Mouse (Mus musculus) adipocyte (in vitro differentiated cells): Measurements from ENCODE around the gene Slc46a2.

Source experiments
- DNase-seq: peaks from one replicate; pipeline ENCODE4 v3.0.0-alpha.2; 2016; ENCODE audit warnings: low spot score

Slc46a2 gene

GRCm38 (mm10) chr4:59891723-59892416 is 23.0 kb downstream of the Slc46a2 start:
- no peak for DNase-seq

GRCm38 (mm10) chr4:59890086-59890600 is 24.7 kb downstream of the Slc46a2 start:
- DNase-seq = no peak

- no peak for DNase-seq
Measured at GRCm38 (mm10) chr4:59888014-59888413, 26.8 kb downstream of the Slc46a2 start.

GRCm38 (mm10) chr4:59887011-59887410 is 27.8 kb downstream of the Slc46a2 start:
- no peak for DNase-seq

- no peak for DNase-seq
Measured at GRCm38 (mm10) chr4:59886281-59886680, 28.6 kb downstream of the Slc46a2 start.

DNA sequence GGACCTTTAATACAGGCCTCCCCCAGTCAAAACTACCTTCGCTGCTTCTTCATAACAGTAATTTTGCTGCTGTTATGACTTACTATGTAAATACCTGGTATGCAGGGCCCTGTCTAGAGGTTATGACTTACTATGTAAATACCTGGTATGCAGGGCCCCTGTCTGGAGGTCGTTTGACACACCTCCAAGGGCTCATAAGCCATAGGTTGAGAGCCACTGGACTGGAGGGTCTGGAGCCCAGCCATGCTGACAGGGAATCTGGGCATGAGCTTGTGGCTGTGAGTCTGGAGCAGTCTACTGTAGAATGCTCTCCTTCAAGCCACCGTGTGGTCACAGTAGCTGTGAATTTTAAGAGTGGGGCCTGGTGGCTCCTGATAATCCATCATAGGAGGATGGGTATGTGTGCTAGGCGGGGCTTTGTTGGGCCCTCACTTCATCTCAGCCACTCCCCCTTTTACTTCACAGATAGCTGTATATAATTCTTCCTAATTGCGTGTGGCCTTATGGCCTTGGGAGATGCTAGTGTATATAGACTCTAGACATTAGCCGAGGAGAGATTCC is 30.6 kb downstream of the Slc46a2 start:
- DNase-seq = no peak

- no peak for DNase-seq
Measured at GRCm38 (mm10) chr4:59881210-59881609, 33.6 kb downstream of the Slc46a2 start.

DNA sequence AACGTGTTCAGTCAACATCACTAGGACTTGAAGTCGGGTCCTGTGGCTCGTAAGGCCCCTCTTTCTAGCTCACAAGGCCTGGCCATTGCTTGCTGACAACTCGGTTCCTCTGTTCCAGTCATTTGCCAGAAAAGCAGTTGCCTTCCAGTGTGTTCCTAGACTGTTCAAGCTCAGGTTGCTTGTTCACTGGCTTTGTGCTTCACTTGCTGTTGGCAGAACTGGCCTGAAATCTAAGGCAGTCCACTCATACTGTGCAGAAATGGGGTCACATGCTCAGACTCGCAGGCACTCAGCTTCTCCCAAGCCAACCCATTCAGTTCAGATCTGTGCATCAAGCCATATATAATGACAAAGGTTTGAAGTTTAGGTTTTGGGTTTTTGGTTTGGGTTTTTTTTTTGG is 34.1 kb downstream of the Slc46a2 start:
- no peak for DNase-seq

DNA sequence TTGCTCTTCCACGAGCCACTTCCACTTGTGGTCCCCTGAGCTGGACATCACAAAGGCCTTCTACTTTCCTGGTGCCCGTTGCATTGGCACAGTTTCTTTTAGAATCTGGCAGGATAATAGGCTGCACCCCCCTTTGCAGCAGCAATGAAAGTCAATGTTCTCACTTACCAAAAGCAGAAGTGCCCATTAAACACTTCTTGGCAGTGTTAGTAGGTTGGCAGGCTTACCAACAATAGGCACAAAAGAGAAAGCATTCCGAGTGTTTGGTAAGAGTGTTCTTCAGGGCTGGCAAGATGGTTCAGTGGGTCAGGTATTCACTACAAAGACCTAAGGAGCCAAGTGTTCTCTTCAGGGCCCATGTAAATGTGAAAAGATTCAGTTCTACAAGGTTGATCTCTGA is 35.4 kb downstream of the Slc46a2 start:
- peak; percentile 24 for DNase-seq

- no peak for DNase-seq
Measured at GRCm38 (mm10) chr4:59878595-59878994, 36.3 kb downstream of the Slc46a2 start.

GRCm38 (mm10) chr4:59877025-59877424 is 37.8 kb downstream of the Slc46a2 start:
- no peak for DNase-seq

DNA sequence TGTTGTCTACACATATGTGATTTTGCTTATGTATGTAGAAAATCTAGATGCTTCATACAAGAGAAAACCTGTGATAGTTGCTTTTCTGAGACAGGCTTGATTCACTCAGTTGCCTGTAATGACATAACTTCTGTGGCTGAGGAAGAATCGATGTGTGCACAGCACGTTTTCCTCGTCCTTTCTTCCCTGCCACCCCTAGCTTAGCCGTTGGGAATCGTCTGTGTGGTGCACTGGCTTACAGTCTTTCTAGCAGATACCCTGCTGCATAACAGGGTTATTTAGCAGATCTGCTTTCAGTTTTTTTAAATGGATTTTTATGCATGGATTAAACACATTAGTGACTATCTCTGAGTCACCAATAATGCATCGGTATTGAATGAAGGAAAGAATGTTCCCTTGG is 38.3 kb downstream of the Slc46a2 start:
- DNase-seq = no peak

DNA sequence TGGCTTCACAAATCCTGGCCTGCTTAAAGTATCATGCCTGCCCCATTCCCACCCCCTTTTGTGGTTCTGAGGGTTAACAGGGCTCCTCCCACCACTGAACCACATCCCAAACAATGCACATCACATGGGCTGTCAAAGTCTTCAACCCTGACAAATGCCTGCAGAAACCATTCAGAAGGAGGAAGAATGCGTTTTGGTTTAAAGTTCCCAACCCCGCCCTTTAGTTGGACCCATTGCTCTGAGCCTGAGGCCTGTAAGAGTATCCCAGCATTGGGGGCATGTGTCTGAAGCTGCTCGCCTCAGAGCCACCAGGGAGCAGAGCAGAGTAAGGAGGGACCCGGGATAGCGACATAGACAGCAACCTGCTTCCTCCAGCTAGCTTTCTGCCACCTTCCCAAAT is 41.0 kb downstream of the Slc46a2 start:
- no peak for DNase-seq

DNA sequence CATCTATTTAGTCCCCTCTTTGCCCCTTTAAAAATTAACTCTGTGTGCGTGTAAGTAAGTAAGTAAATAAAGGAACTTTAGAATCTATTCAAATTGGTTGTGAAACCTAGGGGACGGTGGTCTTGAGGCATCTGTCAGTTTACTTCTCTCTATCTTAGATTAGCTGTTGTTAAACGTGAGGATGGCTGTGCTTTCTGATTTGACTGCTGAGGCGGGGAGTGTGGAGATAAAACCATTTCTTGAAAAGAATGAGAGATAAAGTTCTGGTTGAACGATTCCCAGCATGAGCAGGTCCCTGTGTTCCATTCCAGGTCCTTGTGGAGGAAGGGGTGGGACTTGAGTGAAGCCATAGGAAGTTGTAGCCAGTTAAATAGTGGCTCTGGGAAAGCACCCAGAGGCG is 41.6 kb downstream of the Slc46a2 start:
- no peak for DNase-seq

GRCm38 (mm10) chr4:59870859-59871591 is 43.8 kb downstream of the Slc46a2 start:
- peak; percentile 94 for DNase-seq

GRCm38 (mm10) chr4:59870433-59870832 is 44.4 kb downstream of the Slc46a2 start:
- DNase-seq = no peak

DNA sequence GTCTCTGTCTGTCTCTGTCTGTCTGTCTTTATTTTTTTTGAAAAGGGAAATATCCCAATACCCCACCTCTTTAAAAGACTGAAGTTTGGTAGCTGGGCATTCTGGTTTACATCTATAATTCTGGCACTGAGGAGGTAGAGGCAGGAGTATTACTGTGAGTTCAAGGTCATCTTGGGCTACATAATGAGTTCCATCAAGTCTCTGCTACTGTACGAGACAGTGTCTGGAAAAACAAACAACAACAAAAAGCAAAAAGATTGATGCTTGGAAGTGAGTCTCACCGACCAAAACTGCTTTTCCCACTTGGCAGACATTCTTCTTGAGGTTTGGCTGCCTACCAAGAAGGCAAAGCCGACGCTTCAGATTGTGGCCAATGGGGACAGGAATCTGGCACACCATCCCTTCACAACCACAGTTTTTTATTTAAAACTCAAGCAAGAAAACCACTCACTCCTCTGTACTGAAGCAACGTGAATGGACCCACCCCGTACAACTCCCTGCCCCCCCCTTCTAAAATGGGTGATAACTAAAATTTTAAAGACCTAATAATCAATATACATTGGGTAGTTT is 45.3 kb downstream of the Slc46a2 start:
- DNase-seq = peak; percentile 96

- DNase-seq = no peak
Measured at GRCm38 (mm10) chr4:59868086-59868485, 46.8 kb downstream of the Slc46a2 start.

DNA sequence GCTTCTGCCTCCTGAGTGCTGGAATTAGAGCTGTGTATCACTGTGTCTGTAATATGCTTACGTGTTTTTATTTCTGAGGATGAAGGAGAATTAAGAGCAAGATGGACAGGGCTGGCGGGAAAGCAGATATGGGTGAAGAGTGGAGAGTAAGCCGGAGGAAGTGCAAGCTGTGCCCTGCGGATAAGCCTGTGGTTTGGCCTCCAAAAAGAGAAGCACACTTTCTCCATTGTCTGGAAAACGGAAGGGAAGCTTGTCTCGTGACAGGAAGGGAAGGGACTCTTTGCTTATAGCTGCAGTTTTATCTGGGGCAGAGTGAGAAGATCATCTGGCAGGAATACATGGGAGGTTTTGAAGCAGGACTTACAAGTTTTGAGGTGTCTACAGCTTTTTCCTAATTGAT is 51.0 kb downstream of the Slc46a2 start:
- no peak for DNase-seq

DNA sequence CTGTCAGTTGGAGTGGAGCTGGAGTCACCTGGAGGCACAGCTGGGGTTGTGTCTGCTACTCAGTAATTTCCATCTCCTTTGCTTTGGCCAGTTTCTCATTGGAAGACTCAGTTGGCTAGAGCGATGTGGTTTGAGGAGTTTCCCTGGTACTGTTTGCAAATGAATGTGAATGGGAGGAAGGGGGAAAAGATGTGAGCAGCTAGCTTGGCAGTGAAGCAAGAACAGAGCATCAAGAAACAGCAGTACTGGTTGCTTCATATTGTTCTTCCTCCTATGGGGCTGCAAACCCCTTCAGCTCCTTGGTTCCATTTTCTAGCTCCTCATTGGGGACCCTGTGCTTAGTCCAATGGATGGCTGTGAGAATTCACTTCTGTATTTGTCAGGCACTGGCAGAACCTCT is 52.5 kb downstream of the Slc46a2 start:
- no peak for DNase-seq

DNA sequence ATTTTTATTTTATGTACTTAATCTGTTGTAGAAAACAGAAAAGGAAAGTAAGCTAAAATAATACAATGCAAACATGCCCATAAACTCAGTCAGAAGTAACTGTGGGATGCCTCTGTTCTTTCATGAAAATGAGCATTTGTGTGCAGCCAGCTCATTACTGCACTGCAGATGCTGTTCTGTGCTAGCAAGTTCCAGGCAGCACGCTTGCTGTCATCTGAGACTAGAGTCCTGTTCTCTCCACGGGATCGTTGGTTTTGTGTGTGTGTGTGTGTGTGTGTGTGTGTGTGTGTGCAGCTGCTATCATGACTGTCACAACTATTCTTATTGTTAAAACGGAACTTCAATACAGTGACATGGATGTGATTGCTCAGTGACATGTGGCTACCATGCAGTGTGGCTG is 53.0 kb downstream of the Slc46a2 start:
- DNase-seq = no peak

GRCm38 (mm10) chr4:59860431-59860830 is 54.4 kb downstream of the Slc46a2 start:
- no peak for DNase-seq
